Mouse (Mus musculus) midbrain, embryonic 14.5 days (tissue): ENCODE results near the gene Tnfaip2. TPM values are rescaled to one million over a fixed set of nuclear protein-coding genes. Genes with fewer than 3 reads are reported as not detected.

Source experiments
- ATAC-seq: fragments of 200-750 bp; cut with Nextera tagmentation; 2 replicates; pipeline ENCODE4 v1.8.0; 2017; ENCODE audit warnings: moderate number of reproducible peaks, moderate library complexity; ENCODE audit not compliant: low FRiP score, low TSS enrichment
- DNase-seq: peaks from one replicate; pipeline ENCODE4 v3.0.0-alpha.2; 2015
- H3K27ac ChIP-seq: fragments of 300-500 bp; sonication (generic); replicated peaks from 2 replicates; pipeline ENCODE4 v1.5.1; 2014; ENCODE audit warnings: mild to moderate bottlenecking, low read depth, low read length, moderate library complexity
- H3K27me3 ChIP-seq: fragments of 300-500 bp; sonication (generic); 2 replicates; pipeline ENCODE4 v1.6.1; 2014; ENCODE audit warnings: low read length, control low read depth, mixed read lengths; ENCODE audit not compliant: control insufficient read depth, insufficient read depth
- H3K36me3 ChIP-seq: fragments of 300-500 bp; sonication (generic); 2 replicates; pipeline ENCODE4 v1.6.1; 2014; ENCODE audit warnings: low read length, control low read depth; ENCODE audit not compliant: control insufficient read depth, insufficient read depth
- H3K4me1 ChIP-seq: fragments of 300-500 bp; sonication (generic); 2 replicates; pipeline ENCODE4 v1.6.1; 2014; ENCODE audit warnings: mild to moderate bottlenecking, antibody characterized with exemption, low read length, control low read depth; ENCODE audit not compliant: control insufficient read depth, insufficient read depth
- H3K4me2 ChIP-seq: fragments of 300-500 bp; sonication (generic); 2 replicates; pipeline ENCODE4 v1.6.1; 2014; ENCODE audit warnings: mild to moderate bottlenecking, low read length, moderate library complexity
- H3K4me3 ChIP-seq: fragments of 300-500 bp; sonication (generic); replicated peaks from 2 replicates; pipeline ENCODE4 v1.5.1; 2014; ENCODE audit warnings: low read depth, low read length
- H3K9ac ChIP-seq: fragments of 300-500 bp; sonication (generic); replicated peaks from 2 replicates; pipeline ENCODE4 v1.6.1; 2014; ENCODE audit warnings: mild to moderate bottlenecking, low read length, moderate library complexity
- H3K9me3 ChIP-seq: fragments of 300-500 bp; sonication (generic); 2 replicates; pipeline ENCODE4 v1.6.1; 2016; ENCODE audit warnings: low read length, control low read depth, mixed read lengths; ENCODE audit not compliant: control insufficient read depth
- WGBS: fragments of 180-500 bp; shearing (Covaris S2); extraction: QIAGEN DNeasy Blood & Tissue Kit; methylation state at CpG from one replicate; pipeline ENCODE4 v1.1.7; 2014; 5-methylcytosine and 5-hydroxymethylcytosine counted together
- polyA plus RNA-seq: library from polyadenylated mRNA; unstranded; fragments of >200 nt; fragmentation: Nextera tagmentation; extraction: Ambion mirVana; gene quantifications from 2 replicates; pipeline ENCODE4 v1.2.1, GENCODE M21; 2014

The Tnfaip2 gene
- polyA plus RNA-seq, 1 experiment from 2014 or later = 0.82 TPM

GRCm38 (mm10) chr12:111447350-111447749 lies 5.1 kb downstream of the Tnfaip2 start:
- ATAC-seq (no peak), DNase-seq (no peak)
- Histone ChIP-seq H3K27me3 (peaks cover 80% of the 10 kb centered on the region), H3K4me1 (peaks cover 4% of the 10 kb centered on the region; the same call in 1 of the 2 replicates), H3K36me3 (no peaks in the 10 kb centered on the region), H3K9ac (no peak overlapping the region), H3K4me2 (no peak overlapping the region), H3K9me3 (no peaks in the 10 kb centered on the region), H3K27ac (no peak overlapping the region), H3K4me3 (no peak overlapping the region)
- WGBS = 8% methylated on average over 9 of the region's 9 CpGs

GRCm38 (mm10) chr12:111447898-111448760 lies 5.9 kb downstream of the Tnfaip2 start:
- Histone ChIP-seq H3K36me3 (no peaks in the 10 kb centered on the region), H3K4me3 (no peak overlapping the region), H3K27ac (no peak overlapping the region), H3K4me1 (no peaks in the 10 kb centered on the region), H3K4me2 (no peak overlapping the region), H3K9me3 (no peaks in the 10 kb centered on the region), H3K27me3 (peaks cover 72% of the 10 kb centered on the region), H3K9ac (no peak overlapping the region)
- ATAC-seq = no peak
- WGBS = 14% methylated on average over 22 of the region's 22 CpGs
- DNase-seq = no peak

GRCm38 (mm10) chr12:111448931-111449705 lies 6.8 kb downstream of the Tnfaip2 start:
- ATAC-seq (no peak), DNase-seq (no peak)
- Histone ChIP-seq H3K4me1 (no peaks in the 10 kb centered on the region), H3K9ac (no peak overlapping the region), H3K36me3 (no peaks in the 10 kb centered on the region), H3K27me3 (peaks cover 62% of the 10 kb centered on the region), H3K27ac (no peak overlapping the region), H3K4me2 (no peak overlapping the region), H3K4me3 (no peak overlapping the region), H3K9me3 (no peaks in the 10 kb centered on the region)
- 19% methylated on average over 13 of the region's 14 CpGs for WGBS

DNA sequence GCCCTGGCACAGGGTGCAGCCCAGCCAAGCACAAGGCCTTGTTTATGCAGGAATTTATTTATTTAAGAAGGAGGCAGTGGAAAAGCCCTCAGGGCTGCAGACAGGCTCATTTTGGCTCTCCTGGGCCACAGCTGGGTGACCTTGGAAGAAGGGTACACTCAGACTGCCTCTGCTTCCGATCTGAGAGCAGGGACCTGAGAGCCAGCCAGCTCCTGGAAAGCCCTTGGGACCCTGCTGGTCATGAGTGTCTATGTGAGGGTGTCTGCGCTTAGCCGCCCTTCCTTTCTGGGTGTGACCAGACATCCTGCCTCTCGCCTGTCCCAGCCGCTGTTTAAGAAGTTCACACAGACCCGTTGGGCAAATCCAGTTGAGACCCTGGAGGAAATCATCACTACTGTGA lies 8.1 kb downstream of the Tnfaip2 start:
- Histone ChIP-seq H3K27ac (no peak overlapping the region), H3K4me1 (no peaks in the 10 kb centered on the region)
- WGBS = 37% methylated on average over 6 of the region's 6 CpGs

DNA sequence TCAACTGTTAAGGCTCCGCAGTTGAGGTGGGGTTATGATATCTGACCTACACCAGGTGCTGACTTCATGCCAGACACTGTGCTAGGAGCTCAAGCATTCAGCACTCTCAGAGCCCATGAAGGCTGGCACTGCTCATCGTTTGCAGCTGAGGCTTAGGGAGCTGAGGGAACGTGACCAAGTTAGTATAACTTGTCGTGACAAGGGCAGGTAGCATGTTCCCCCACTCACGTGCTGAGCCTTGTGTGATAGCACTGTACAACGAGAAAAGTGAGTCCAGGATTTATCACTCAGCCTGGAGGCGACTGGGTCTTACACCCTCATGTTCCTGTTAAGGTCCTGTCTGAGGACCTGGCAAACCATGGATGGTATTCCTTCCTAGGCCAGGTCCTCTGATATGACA lies 9.3 kb downstream of the Tnfaip2 start:
- ATAC-seq = no peak
- peaks cover 38% of the 10 kb centered on the region for H3K27me3 ChIP-seq
- no peak overlapping the region for H3K27ac ChIP-seq
- WGBS = 82% methylated on average over 7 of the region's 7 CpGs
- H3K4me1 ChIP-seq = no peaks in the 10 kb centered on the region
- no peaks in the 10 kb centered on the region for H3K36me3 ChIP-seq
- no peak for DNase-seq
- no peak overlapping the region for H3K4me2 ChIP-seq
- H3K4me3 ChIP-seq = no peak overlapping the region
- no peaks in the 10 kb centered on the region for H3K9me3 ChIP-seq
- no peak overlapping the region for H3K9ac ChIP-seq

More for the DNA sequence above, 8.1 kb downstream of the Tnfaip2 start:
- Histone ChIP-seq H3K4me3 (no peak overlapping the region), H3K9ac (no peak overlapping the region), H3K4me2 (no peak overlapping the region), H3K36me3 (no peaks in the 10 kb centered on the region), H3K9me3 (no peaks in the 10 kb centered on the region), H3K27me3 (peaks cover 50% of the 10 kb centered on the region)
- no peak for DNase-seq
- ATAC-seq = no peak

DNA sequence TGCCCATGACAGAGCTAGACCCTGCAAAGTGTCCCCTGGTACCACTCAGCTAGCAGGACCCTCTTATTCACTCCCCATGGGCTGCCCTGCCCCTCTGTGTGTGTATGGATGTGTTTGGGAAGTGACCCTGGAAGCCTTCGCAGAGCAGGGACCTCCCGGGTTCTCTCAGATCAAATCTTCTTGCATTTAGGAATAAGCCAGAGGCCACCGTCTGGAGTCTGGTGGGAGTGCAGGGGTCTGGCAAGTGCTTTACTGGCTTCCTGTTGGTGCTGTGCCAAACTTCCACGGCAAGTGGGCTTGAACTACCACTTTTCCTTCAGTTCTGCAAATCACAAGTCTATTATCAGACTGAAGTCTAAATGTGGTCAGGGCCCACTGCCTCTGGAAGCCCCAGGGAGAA lies 11.8 kb downstream of the Tnfaip2 start:
- 32% methylated on average over 4 of the region's 4 CpGs for WGBS
- Histone ChIP-seq H3K27ac (no peak overlapping the region), H3K36me3 (no peaks in the 10 kb centered on the region), H3K27me3 (peaks cover 13% of the 10 kb centered on the region; the same call in 1 of the 2 replicates), H3K4me1 (no peaks in the 10 kb centered on the region), H3K9me3 (no peaks in the 10 kb centered on the region), H3K4me3 (no peak overlapping the region), H3K4me2 (no peak overlapping the region), H3K9ac (no peak overlapping the region)
- ATAC-seq (no peak), DNase-seq (no peak)

DNA sequence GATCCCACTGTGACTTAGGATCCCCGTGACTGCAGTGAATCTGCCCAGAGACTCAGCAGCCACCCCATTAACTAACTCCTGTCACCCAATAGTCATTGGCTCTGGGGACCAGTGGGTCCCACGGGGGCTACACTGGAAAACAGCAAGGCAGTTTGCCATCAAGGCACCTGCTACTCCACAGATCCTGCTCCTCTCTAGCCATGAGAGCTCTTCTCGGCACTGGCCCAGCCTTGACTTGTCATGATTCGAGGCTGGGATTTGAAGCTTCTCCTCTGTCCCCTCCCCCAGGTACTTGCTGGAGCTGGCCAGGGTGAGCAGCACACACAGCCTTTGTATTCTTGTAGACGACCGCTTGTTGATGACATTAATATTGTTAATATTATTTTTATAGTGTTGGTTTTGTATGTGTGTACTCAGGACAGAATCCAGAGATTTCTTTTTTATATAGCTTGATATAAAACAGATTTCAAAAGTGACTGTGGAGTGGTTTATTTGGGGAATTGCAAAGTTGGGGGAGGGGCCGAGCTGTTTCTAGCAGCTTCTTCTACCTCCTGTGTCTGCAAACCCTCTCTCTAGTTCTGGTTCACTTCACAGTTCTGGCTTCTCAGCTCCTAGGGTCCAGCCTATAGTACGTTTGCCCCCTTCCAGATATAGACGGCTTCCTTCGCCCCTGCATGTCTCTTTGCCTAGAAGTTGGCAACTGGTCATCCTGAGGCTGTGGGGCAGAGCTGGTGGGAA lies 12.4 kb downstream of the Tnfaip2 start:
- 64% methylated on average over 10 of the region's 10 CpGs for WGBS
- H3K27ac ChIP-seq = no peak overlapping the region
- no peaks in the 10 kb centered on the region for H3K9me3 ChIP-seq
- H3K9ac ChIP-seq = no peak overlapping the region
- ATAC-seq (no peak), DNase-seq (no peak)
- H3K27me3 ChIP-seq = peaks cover 8% of the 10 kb centered on the region; the same call in 1 of the 2 replicates
- H3K36me3 ChIP-seq = no peaks in the 10 kb centered on the region
- H3K4me1 ChIP-seq = no peaks in the 10 kb centered on the region
- H3K4me2 ChIP-seq = no peak overlapping the region
- no peak overlapping the region for H3K4me3 ChIP-seq

DNA sequence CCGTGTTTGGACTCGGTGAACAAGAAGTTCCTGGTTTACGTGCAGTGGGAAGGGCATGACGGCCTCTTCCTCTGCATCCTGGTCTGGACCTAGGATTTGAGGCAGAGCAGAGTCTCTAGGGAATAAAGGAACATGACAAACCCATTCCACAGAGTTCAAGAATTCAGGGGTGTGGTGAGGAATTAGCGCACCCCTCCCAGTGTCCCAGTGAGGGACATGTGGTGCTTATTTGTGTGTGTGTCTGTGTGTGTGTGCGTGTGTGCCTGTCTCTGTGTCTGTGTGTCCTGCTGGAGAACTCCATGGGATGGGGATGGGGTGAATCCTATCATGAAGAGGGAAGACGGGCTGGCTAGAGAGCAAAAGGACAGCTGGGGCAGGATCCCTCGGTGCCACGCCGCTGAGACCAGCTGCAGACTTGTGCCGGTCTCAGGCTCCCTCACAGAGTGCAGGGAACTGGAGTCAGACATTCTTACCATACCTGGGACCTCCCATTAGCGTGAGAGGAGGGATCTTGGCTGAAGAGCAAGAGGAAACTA lies 13.1 kb downstream of the Tnfaip2 start:
- WGBS = 72% methylated on average over 12 of the region's 12 CpGs
- no peaks in the 10 kb centered on the region for H3K4me1 ChIP-seq
- H3K27me3 ChIP-seq = peaks cover under 1% of the 10 kb centered on the region; the same call in 1 of the 2 replicates
- ATAC-seq (no peak), DNase-seq (no peak)
- no peaks in the 10 kb centered on the region for H3K9me3 ChIP-seq
- H3K36me3 ChIP-seq = no peaks in the 10 kb centered on the region
- no peak overlapping the region for H3K9ac ChIP-seq
- H3K4me3 ChIP-seq = no peak overlapping the region
- H3K4me2 ChIP-seq = no peak overlapping the region
- H3K27ac ChIP-seq = no peak overlapping the region
